Mouse (Mus musculus) neural tube, embryonic 11.5 days (tissue): ENCODE data around the gene Zfp219. TPM values are rescaled to one million over a fixed set of nuclear protein-coding genes. Genes with fewer than 3 reads are reported as not detected.

Source experiments
- ATAC-seq: fragments of 200-750 bp; cut with Nextera tagmentation; 2 replicates; pipeline ENCODE4 v1.8.0; 2017; ENCODE audit warnings: moderate number of reproducible peaks, mild to moderate bottlenecking, moderate TSS enrichment, moderate library complexity; ENCODE audit not compliant: insufficient read depth, low FRiP score, low TSS enrichment
- DNase-seq: peaks from one replicate; pipeline ENCODE4 v3.0.0-alpha.2; 2015; ENCODE audit warnings: low spot score
- H3K27ac ChIP-seq: fragments of 300-500 bp; sonication (generic); 2 replicates; pipeline ENCODE4 v1.5.1; 2014; ENCODE audit warnings: low read depth, mild to moderate bottlenecking, low read length
- H3K27me3 ChIP-seq: fragments of 300-500 bp; sonication (generic); 2 replicates; pipeline ENCODE4 v1.6.1; 2014; ENCODE audit warnings: mild to moderate bottlenecking, low read length, mixed read lengths; ENCODE audit not compliant: control insufficient read depth, insufficient read depth
- H3K36me3 ChIP-seq: fragments of 300-500 bp; sonication (generic); 2 replicates; pipeline ENCODE4 v1.6.1; 2014; ENCODE audit warnings: mild to moderate bottlenecking, low read length, moderate library complexity, mixed read lengths; ENCODE audit not compliant: control insufficient read depth, insufficient read depth
- H3K4me1 ChIP-seq: fragments of 300-500 bp; sonication (generic); 2 replicates; pipeline ENCODE4 v1.6.1; 2014; ENCODE audit warnings: low read length, mixed read lengths; ENCODE audit not compliant: control insufficient read depth, insufficient read depth
- H3K4me2 ChIP-seq: fragments of 300-500 bp; sonication (generic); 2 replicates; pipeline ENCODE4 v1.6.1; 2014; ENCODE audit warnings: low read depth, mild to moderate bottlenecking, moderate library complexity
- H3K4me3 ChIP-seq: fragments of 300-500 bp; sonication (generic); 2 replicates; pipeline ENCODE4 v1.5.1; 2014; ENCODE audit warnings: low read depth, low read length
- H3K9ac ChIP-seq: fragments of 300-500 bp; sonication (generic); 2 replicates; pipeline ENCODE4 v1.6.1; 2014; ENCODE audit warnings: mild to moderate bottlenecking, low read length
- H3K9me3 ChIP-seq: fragments of 300-500 bp; sonication (generic); 2 replicates; pipeline ENCODE4 v1.6.1; 2016; ENCODE audit warnings: low read length; ENCODE audit not compliant: control insufficient read depth
- WGBS: fragments of 180-500 bp; shearing (Covaris S2); extraction: QIAGEN DNeasy Blood & Tissue Kit; methylation state at CpG from one replicate; pipeline ENCODE4 v1.1.7; 2014; 5-methylcytosine and 5-hydroxymethylcytosine counted together
- polyA plus RNA-seq: library from polyadenylated mRNA; unstranded; fragments of >200 nt; fragmentation: Nextera tagmentation; extraction: Ambion mirVana; gene quantifications from 2 replicates; pipeline ENCODE4 v1.2.1, GENCODE M21; 2014

Gene Zfp219
- polyA plus RNA-seq, 1 experiment from 2014 or later: 83.3 TPM

GRCm38 (mm10) chr14:52021138-52021529, 601 bp upstream of the Zfp219 start:
- no peak for DNase-seq
- peaks cover 28% of the 10 kb centered on the region for H3K4me1 ChIP-seq
- H3K9ac ChIP-seq: peak overlapping the region; percentile 73
- no peak overlapping the region for H3K4me3 ChIP-seq
- peak overlapping the region; percentile 96 for H3K27ac ChIP-seq
- peak overlapping the region; percentile 73; the same call in 1 of the 2 replicates for H3K4me2 ChIP-seq
- H3K27me3 ChIP-seq: no peaks in the 10 kb centered on the region
- no peaks in the 10 kb centered on the region for H3K36me3 ChIP-seq
- 61% methylated on average over 4 of the region's 4 CpGs for WGBS
- ATAC-seq: no peak
- H3K9me3 ChIP-seq: no peaks in the 10 kb centered on the region

DNA sequence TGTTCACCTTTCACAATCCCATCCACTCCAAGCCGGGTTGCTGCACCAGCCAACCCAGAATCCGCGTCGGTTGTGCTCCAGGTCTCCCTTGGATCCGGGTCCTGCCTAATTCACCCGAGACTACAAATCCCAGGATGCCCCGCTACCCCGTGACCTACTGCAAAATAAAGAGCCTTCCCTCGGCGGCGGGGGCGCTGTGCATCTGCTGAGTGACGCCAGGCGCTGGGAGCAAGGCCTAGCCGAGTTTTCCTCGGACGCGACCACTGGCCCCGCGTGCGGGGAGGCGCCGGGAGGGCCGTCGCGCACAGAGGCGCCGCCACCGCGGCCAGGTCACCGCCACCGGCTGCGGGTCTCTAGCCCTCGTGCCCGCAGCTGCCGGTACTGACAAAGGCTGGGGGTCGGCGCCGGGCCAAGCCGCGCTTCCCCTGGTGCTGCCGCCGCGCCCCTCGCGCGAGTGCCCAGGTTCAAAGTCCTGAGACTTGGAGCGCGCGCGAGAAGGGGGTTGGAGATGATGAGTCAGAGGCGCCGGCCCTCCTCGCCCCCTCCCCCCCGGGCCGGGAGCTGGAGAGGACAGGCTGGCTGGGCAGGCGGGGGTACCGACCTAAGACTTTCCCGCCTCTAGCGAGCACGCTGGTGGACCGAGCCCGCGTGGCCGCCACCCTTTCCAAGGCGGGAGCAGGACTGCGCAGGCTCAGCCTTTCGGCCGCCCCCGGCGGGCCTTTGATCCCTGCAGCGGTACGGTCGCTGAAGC, 768 bp downstream of the Zfp219 start:
- DNase-seq (peak; percentile 98), ATAC-seq (peak; percentile 90)
- Histone ChIP-seq H3K36me3 (no peaks in the 10 kb centered on the region), H3K9ac (peak overlapping the region; percentile 73), H3K9me3 (no peaks in the 10 kb centered on the region), H3K27me3 (no peaks in the 10 kb centered on the region), H3K4me2 (peak overlapping the region; percentile 73), H3K27ac (peak overlapping the region; percentile 96), H3K4me1 (peaks cover 40% of the 10 kb centered on the region), H3K4me3 (peak overlapping the region; percentile 47)
- WGBS: 0% methylated on average over 71 of the region's 74 CpGs

GRCm38 (mm10) chr14:52019051-52019589, 1.4 kb downstream of the Zfp219 start:
- Histone ChIP-seq H3K36me3 (no peaks in the 10 kb centered on the region), H3K27ac (peak overlapping the region; percentile 96), H3K4me3 (peak overlapping the region; percentile 47), H3K9me3 (no peaks in the 10 kb centered on the region), H3K4me1 (peaks cover 40% of the 10 kb centered on the region), H3K4me2 (peak overlapping the region; percentile 73), H3K9ac (peak overlapping the region; percentile 73), H3K27me3 (no peaks in the 10 kb centered on the region)
- DNase-seq: peak; percentile 24
- WGBS: 37% methylated on average over 12 of the region's 12 CpGs
- ATAC-seq: peak; percentile 5; the same call in 1 of the 2 replicates

GRCm38 (mm10) chr14:52018248-52019050, 2.1 kb downstream of the Zfp219 start:
- H3K27me3 ChIP-seq: no peaks in the 10 kb centered on the region
- H3K4me1 ChIP-seq: peaks cover 40% of the 10 kb centered on the region
- WGBS: 92% methylated on average over 15 of the region's 15 CpGs
- ATAC-seq: no peak
- H3K9ac ChIP-seq: peak overlapping the region; percentile 73; the same call in 1 of the 2 replicates
- H3K4me2 ChIP-seq: peak overlapping the region; percentile 73
- H3K36me3 ChIP-seq: no peaks in the 10 kb centered on the region
- H3K27ac ChIP-seq: no peak overlapping the region
- H3K4me3 ChIP-seq: peak overlapping the region; percentile 47
- no peak for DNase-seq
- no peaks in the 10 kb centered on the region for H3K9me3 ChIP-seq

- Histone ChIP-seq H3K27me3 (no peaks in the 10 kb centered on the region), H3K9me3 (no peaks in the 10 kb centered on the region), H3K4me2 (no peak overlapping the region), H3K4me3 (no peak overlapping the region), H3K36me3 (no peaks in the 10 kb centered on the region), H3K9ac (no peak overlapping the region), H3K27ac (no peak overlapping the region), H3K4me1 (peaks cover 38% of the 10 kb centered on the region)
- WGBS: 88% methylated on average over 4 of the region's 4 CpGs
- no peak for ATAC-seq
- no peak for DNase-seq
Measured at GRCm38 (mm10) chr14:52017662-52018061, 2.9 kb downstream of the Zfp219 start.

GRCm38 (mm10) chr14:52016625-52017405, 3.7 kb downstream of the Zfp219 start:
- DNase-seq (no peak), ATAC-seq (no peak)
- Histone ChIP-seq H3K4me2 (no peak overlapping the region), H3K9me3 (no peaks in the 10 kb centered on the region), H3K4me1 (peaks cover 43% of the 10 kb centered on the region), H3K9ac (no peak overlapping the region), H3K27ac (peak overlapping the region; percentile 24), H3K36me3 (no peaks in the 10 kb centered on the region), H3K4me3 (no peak overlapping the region), H3K27me3 (no peaks in the 10 kb centered on the region)
- WGBS: 71% methylated on average over 13 of the region's 13 CpGs

- H3K4me2 ChIP-seq: peak within 1 kb of the TSS; percentile 51
- H3K9me3 ChIP-seq: no peaks in the 10 kb centered on the region
- peaks cover 51% of the 10 kb centered on the region for H3K4me1 ChIP-seq
- no peaks in the 10 kb centered on the region for H3K27me3 ChIP-seq
- no peak for DNase-seq
- peak within 1 kb of the TSS; percentile 82 for H3K4me3 ChIP-seq
- H3K9ac ChIP-seq: peak within 1 kb of the TSS; percentile 97
- peak within 1 kb of the TSS; percentile 100 for H3K27ac ChIP-seq
- ATAC-seq: no peak
- 31% methylated on average over 6 of the region's 6 CpGs for WGBS
- no peaks in the 10 kb centered on the region for H3K36me3 ChIP-seq
Measured at GRCm38 (mm10) chr14:52015445-52016100, 5.0 kb downstream of the Zfp219 start, which contains the start of gene Tmem253. TSS of gene Tmem253 (plus strand) at chr14:52015658.
